In genomic region chr13:63726509-63726908, GRCm38 (mm10) we compare ENCODE assay signal across 8 mouse cellular contexts.
"Had no signal": no experiment of that assay in that cellular context is flagged by ENCODE, and none has a peak within 500 bp of the region (broad histone marks: within the 10 kb centered on the region; RNA-seq: fewer than 3 reads in every experiment).

No protein-coding gene starts in this region.

- DNase-seq: kidney, adult 18-20 months; kidney, adult 9 months; kidney, postnatal 14 days; kidney, postnatal 4 days; thymus, postnatal 25 days had no signal

- ATAC-seq: inflammation-experienced regulatory T-cells, adult 6 months had no signal

- H3K9ac ChIP-seq: liver, embryonic 14.5 days had no signal

- H3K27ac ChIP-seq: liver, embryonic 14.5 days had no signal

- H3K4me2 ChIP-seq: midbrain, embryonic 11.5 days had no signal
